Mouse (Mus musculus): ENCODE measurements around the gene Gpha2.

GRCm38 (mm10) chr19:6182534-6182933, 43.6 kb upstream of the Gpha2 start:
- TF ChIP-seq TCF12 (IDR thresholded peaks at IDR 0.05; ENCODE audit: low read depth, low read length) (no peak), NELFE (IDR thresholded peaks at IDR 0.05; ENCODE audit: low read depth, low read length) (no peak), EP300 (IDR thresholded peaks at IDR 0.05; ENCODE audit: low read length) (no peak), RAD21 (IDR thresholded peaks at IDR 0.05; ENCODE audit: low read depth, low read length) (no peak), CTCF (conservative IDR thresholded peaks at IDR 0.05 in 1 of 2, IDR thresholded peaks at IDR 0.05 in 1 of 2; ENCODE audit: low read depth in 2 of 2, low read length in 2 of 2) (no peak), CHD1 (IDR thresholded peaks at IDR 0.05; ENCODE audit: low read depth, low read length) (no peak), POLR2A (IDR thresholded peaks at IDR 0.05; ENCODE audit: low read depth, low read length) (no peak), IRF4 (IDR thresholded peaks at IDR 0.05; ENCODE audit: low read depth, low read length) (no peak)

All from CH12.LX (cell line).